Mouse (Mus musculus): ENCODE measurements at regions not wholly inside any gene's neighbourhood (a gene's known extent, or its start where the extent isn't known, plus 50 kb on each side); places are given as distances from the start of the nearest gene placed in this dataset.

- TF ChIP-seq POLR2A (IDR thresholded peaks at IDR 0.05; ENCODE audit: borderline replicate concordance, extremely low read depth, low read depth, low read length) (no peak), CTCF (IDR thresholded peaks at IDR 0.05; ENCODE audit: insufficient read depth, low read length) (no peak)
- H3K4me3 ChIP-seq (replicated peaks; ENCODE audit: extremely low read depth, low read depth, low read length), result no peak overlapping the region
- DNase-seq, result no peak
- WGBS, result 90% methylated on average over 4 of the region's 4 CpGs
- 0 out of 2 replicates have a peak, but pooled peaks cover 2% of the 10 kb centered on the region for H3K4me1 ChIP-seq (ENCODE audit: control insufficient read depth, insufficient read depth, low read length)
These were observed 388.7 kb downstream of the Slc4a3 start for GRCm38 (mm10) chr1:75934761-75935160.

DNA sequence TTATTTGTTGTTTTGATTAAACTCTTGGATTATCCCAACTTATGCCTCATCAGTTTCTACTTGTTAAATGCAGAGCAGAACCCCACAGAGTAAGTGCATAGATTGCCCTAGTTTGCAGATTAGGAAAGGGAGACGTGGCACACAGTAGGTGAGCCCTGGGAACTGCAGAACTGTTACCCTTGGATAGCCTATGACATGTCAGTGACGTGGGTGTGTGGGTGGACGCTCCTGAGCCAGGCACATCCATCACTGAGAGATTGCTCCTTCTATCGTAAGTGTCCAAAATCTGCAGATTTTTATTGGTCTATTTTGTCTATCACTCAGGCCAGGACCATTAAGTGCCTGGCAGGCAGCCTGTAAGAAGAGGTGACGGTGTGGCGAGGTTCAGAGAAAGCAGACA, 389.8 kb downstream of the Slc4a3 start:
- WGBS, result 65% methylated on average over 6 of the region's 6 CpGs
- DNase-seq, result no peak

GRCm38 (mm10) chr1:75936596-75936995, 390.5 kb downstream of the Slc4a3 start:
- TF ChIP-seq POLR2A (IDR thresholded peaks at IDR 0.05; ENCODE audit: borderline replicate concordance, extremely low read depth, low read depth, low read length) (no peak), CTCF (IDR thresholded peaks at IDR 0.05; ENCODE audit: insufficient read depth, low read length) (no peak)
- Histone ChIP-seq H3K4me1 (ENCODE audit: control insufficient read depth, insufficient read depth, low read length) (0 out of 2 replicates have a peak, but pooled peaks cover 2% of the 10 kb centered on the region), H3K4me3 (replicated peaks; ENCODE audit: extremely low read depth, low read depth, low read length) (no peak overlapping the region)
- DNase-seq, result peak; percentile 10
- WGBS, result 24% methylated on average over 13 of the region's 13 CpGs

More for the DNA sequence above, 389.8 kb downstream of the Slc4a3 start:
- H3K4me1 ChIP-seq (ENCODE audit: control insufficient read depth, insufficient read depth, low read length), result 0 out of 2 replicates have a peak, but pooled peaks cover 2% of the 10 kb centered on the region
- H3K4me3 ChIP-seq (replicated peaks; ENCODE audit: extremely low read depth, low read depth, low read length), result no peak overlapping the region
- TF ChIP-seq CTCF (IDR thresholded peaks at IDR 0.05; ENCODE audit: insufficient read depth, low read length), result no peak
- TF ChIP-seq POLR2A (IDR thresholded peaks at IDR 0.05; ENCODE audit: borderline replicate concordance, extremely low read depth, low read depth, low read length), result no peak

DNA sequence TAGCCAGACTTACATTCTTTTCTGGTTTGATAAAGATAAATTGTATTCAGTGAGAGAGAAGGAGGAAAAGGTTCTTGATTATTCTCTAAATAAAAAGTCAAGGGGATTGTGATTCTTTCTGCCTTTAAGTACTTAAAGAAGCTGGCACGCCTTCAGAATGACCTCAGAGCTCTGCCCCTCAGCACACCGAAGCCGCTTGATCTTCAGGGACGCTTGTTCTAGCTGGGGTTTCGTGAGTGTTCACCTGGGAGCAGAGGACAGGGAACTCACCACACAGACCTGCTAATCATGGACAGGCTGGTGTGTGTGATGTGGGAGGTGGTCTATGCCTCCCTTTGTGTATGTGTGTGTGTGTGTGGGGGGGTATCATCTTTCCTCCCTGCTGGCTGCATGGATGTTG, 391.3 kb downstream of the Slc4a3 start:
- no peak for TF ChIP-seq POLR2A (IDR thresholded peaks at IDR 0.05; ENCODE audit: borderline replicate concordance, extremely low read depth, low read depth, low read length)
- TF ChIP-seq CTCF (IDR thresholded peaks at IDR 0.05; ENCODE audit: insufficient read depth, low read length), result no peak
- no peak for DNase-seq
- Histone ChIP-seq H3K4me1 (ENCODE audit: control insufficient read depth, insufficient read depth, low read length) (0 out of 2 replicates have a peak, but pooled peaks cover 2% of the 10 kb centered on the region), H3K4me3 (replicated peaks; ENCODE audit: extremely low read depth, low read depth, low read length) (no peak overlapping the region)
- 58% methylated on average over 5 of the region's 5 CpGs for WGBS

DNA sequence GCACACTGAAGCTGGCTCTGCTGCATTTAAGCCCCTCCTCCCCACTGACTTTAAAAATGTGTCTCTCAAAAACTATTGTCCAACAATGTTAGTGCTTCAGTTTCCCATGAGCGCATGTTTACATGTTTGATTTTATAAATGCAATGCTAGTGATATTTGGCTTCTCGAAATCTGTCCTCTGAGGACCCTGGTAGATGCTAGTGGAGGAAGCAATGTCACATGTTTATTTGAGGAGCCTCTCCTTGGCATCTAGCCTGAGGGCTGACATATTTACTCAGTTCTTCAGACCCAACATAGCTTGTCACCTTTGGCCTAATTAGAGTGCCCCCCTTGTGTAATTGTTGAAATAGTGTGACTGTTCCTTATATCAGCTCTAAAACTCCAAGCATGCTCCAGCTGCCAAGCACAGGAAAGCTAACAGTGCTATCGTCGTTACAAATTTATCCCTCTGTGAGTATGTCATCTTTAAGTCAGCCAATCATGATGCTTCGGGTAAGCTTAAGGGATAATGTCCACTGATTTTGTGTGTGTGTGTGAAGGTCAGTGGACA, 400.3 kb downstream of the Slc4a3 start:
- Histone ChIP-seq H3K4me3 (replicated peaks; ENCODE audit: extremely low read depth, low read depth, low read length) (no peak overlapping the region), H3K4me1 (ENCODE audit: control insufficient read depth, insufficient read depth, low read length) (no peaks in the 10 kb centered on the region; the same call in 1 of the 2 replicates)
- 49% methylated on average over 5 of the region's 5 CpGs for WGBS
- TF ChIP-seq POLR2A (IDR thresholded peaks at IDR 0.05; ENCODE audit: borderline replicate concordance, extremely low read depth, low read depth, low read length) (no peak), CTCF (IDR thresholded peaks at IDR 0.05; ENCODE audit: insufficient read depth, low read length) (no peak)
- DNase-seq, result no peak

DNA sequence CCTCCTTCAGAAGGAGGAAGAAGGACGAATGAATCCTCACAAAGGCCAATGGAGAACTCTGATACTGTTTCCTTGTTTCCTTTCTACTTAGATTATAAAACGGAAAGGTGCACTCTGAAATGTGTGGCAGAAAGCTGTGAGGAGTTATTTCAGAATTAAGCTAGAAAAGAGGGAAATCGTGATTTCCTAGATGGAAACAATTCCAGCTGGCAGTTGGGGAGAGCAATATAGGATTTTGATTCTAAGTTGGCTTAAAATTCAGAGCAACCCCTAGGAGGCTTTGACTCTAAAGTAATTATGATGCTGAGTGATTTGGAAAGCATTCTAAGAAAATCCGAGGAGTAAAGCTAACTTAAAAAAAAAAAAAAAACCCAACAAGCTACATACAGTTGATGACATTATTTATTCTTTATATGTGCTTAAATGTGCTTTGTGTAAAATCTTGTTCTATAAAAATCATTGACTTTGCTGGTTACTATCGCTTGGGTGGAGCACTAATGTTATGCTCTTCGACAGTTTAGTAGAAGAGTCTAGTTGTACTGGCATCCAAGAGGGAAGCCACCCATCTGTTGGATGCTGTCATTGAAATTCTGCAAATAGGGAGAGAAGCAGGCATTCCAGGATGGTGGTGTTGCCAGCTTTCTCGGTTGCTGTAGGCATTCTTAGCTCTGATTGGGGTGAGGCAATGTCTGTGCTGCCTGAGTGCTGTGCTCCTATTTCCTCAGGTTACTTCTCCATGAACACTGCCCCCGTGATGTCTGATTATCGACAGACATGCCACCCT, 432.3 kb downstream of the Slc4a3 start:
- TF ChIP-seq POLR2A (IDR thresholded peaks at IDR 0.05; ENCODE audit: borderline replicate concordance, extremely low read depth, low read depth, low read length) (no peak), CTCF (IDR thresholded peaks at IDR 0.05; ENCODE audit: insufficient read depth, low read length) (no peak)
- WGBS, result 79% methylated on average over 9 of the region's 9 CpGs
- Histone ChIP-seq H3K4me1 (ENCODE audit: control insufficient read depth, insufficient read depth, low read length) (no peaks in the 10 kb centered on the region), H3K4me3 (replicated peaks; ENCODE audit: extremely low read depth, low read depth, low read length) (no peak overlapping the region)
- DNase-seq, result no peak

- no peak for TF ChIP-seq POLR2A (IDR thresholded peaks at IDR 0.05; ENCODE audit: borderline replicate concordance, extremely low read depth, low read depth, low read length)
- 75% methylated on average over 8 of the region's 8 CpGs for WGBS
- H3K4me3 ChIP-seq (replicated peaks; ENCODE audit: extremely low read depth, low read depth, low read length), result no peak overlapping the region
- DNase-seq, result no peak
- no peaks in the 10 kb centered on the region for H3K4me1 ChIP-seq (ENCODE audit: control insufficient read depth, insufficient read depth, low read length)
These were observed 437.0 kb downstream of the Slc4a3 start for GRCm38 (mm10) chr1:75983057-75983456.

GRCm38 (mm10) chr1:75983487-75983886, 437.4 kb downstream of the Slc4a3 start:
- TF ChIP-seq CTCF (IDR thresholded peaks at IDR 0.05; ENCODE audit: insufficient read depth, low read length), result no peak
- TF ChIP-seq POLR2A (IDR thresholded peaks at IDR 0.05; ENCODE audit: borderline replicate concordance, extremely low read depth, low read depth, low read length), result no peak
- WGBS, result 93% methylated on average over 3 of the region's 3 CpGs
- DNase-seq, result no peak
- Histone ChIP-seq H3K4me3 (replicated peaks; ENCODE audit: extremely low read depth, low read depth, low read length) (no peak overlapping the region), H3K4me1 (ENCODE audit: control insufficient read depth, insufficient read depth, low read length) (no peaks in the 10 kb centered on the region)

DNA sequence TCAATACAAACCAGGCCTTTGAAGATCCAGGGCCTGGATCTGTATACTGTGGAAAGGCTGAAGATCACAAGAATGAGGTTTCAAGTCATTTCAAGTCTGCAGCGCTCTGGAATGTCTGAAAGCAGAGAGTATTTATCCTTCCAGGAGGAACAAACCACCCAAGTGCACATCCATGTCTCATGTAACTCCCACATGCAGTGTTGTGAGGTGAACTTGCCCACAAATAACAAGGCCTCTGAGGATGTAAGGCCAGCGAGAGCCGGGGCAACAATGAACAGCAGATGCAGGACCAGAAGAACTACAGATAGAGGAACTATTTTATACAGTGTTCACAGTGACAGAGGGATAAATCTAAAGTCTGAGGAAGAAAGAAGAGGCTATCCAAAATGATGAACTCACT, 442.4 kb downstream of the Slc4a3 start:
- Histone ChIP-seq H3K4me3 (replicated peaks; ENCODE audit: extremely low read depth, low read depth, low read length) (no peak overlapping the region), H3K4me1 (ENCODE audit: control insufficient read depth, insufficient read depth, low read length) (no peaks in the 10 kb centered on the region)
- DNase-seq, result no peak
- 81% methylated on average over 3 of the region's 3 CpGs for WGBS
- TF ChIP-seq POLR2A (IDR thresholded peaks at IDR 0.05; ENCODE audit: borderline replicate concordance, extremely low read depth, low read depth, low read length), result no peak

- WGBS, result 73% methylated on average over 3 of the region's 3 CpGs
These were observed 446.0 kb downstream of the Slc4a3 start for GRCm38 (mm10) chr1:75992039-75992438.

More at GRCm38 (mm10) chr1:75992039-75992438, 446.0 kb downstream of the Slc4a3 start:
- no peak for DNase-seq
- Histone ChIP-seq H3K4me3 (replicated peaks; ENCODE audit: extremely low read depth, low read depth, low read length) (no peak overlapping the region), H3K4me1 (ENCODE audit: control insufficient read depth, insufficient read depth, low read length) (no peaks in the 10 kb centered on the region)
- no peak for TF ChIP-seq POLR2A (IDR thresholded peaks at IDR 0.05; ENCODE audit: borderline replicate concordance, extremely low read depth, low read depth, low read length)
- no peak for TF ChIP-seq CTCF (IDR thresholded peaks at IDR 0.05; ENCODE audit: insufficient read depth, low read length)
